Mouse (Mus musculus): ENCODE measurements around the gene Lifr.

DNA sequence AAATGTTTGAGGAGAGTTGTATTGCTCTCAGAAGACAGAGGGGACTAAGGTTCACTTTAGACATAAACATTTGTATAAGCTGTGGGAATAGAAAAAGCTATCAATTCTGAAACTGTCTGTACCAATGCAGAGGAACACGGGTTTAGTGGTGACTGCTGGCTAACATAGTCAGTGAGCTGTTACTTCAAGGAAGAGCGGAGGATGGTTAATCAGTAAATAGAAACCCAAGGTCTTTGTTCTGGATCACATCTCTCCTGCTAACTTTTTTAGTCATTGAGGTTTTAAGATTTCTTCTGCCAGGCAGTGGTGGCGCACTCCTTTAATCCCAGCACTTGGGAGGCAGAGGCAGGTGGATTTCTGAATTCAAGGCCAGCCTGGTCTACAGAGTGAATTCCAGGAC is 23.7 kb upstream of the Lifr start:
- no peak for TF ChIP-seq CTCF (IDR thresholded peaks at IDR 0.05; ENCODE audit: low read depth)
- no peak for TF ChIP-seq EP300 (IDR thresholded peaks at IDR 0.05; ENCODE audit: low read depth)
